Mouse (Mus musculus) MEL (cell line): ENCODE measurements around the gene Prc1.

Experiments
- MAX ChIP-seq: IDR thresholded peaks from 2 replicates; pipeline ENCODE4 v1.6.1; 2011; ENCODE audit warnings: low read length, improper control_type of control experiment
- POLR2AphosphoS5 ChIP-seq: IDR thresholded peaks from 2 replicates; pipeline ENCODE4 v1.6.1; 2012; ENCODE audit warnings: low read depth, borderline replicate concordance, mild to moderate bottlenecking, inconsistent platforms, low read length, moderate library complexity, mixed read lengths

DNA sequence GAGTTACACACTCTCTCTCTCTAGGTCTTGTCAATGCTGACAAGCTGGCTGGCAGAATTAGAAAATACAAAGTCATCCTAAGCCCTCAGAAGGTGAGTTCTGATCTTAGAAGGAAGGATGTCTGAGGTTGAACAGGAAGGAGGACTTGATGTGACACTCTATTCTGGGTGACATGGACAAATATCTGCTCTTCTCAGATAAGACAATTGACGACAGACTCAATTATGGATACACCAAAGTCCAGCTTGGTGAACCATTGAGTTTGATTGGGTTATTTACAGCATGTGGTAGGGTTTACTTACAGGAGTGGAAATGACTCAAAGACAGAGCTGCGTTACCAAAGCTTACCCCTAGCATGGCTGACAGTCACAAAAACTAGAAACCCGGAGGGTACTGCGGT lies 17.9 kb upstream of the Prc1 start:
- no peak for TF ChIP-seq MAX
- TF ChIP-seq POLR2AphosphoS5 = no peak
